Mouse (Mus musculus) bone marrow, adult 2 months (tissue): ENCODE measurements around the gene Rab26. TPM values are rescaled to one million over a fixed set of nuclear protein-coding genes. Genes with fewer than 3 reads are reported as not detected.

ENCODE experiments used
- H3K27ac ChIP-seq: fragments of 200-500 bp; 2 replicates; pipeline ENCODE4 v1.5.1; 2012; ENCODE audit warnings: low read depth, mild to moderate bottlenecking, control low read depth, inconsistent platforms, low read length; ENCODE audit not compliant: control insufficient read depth, poor library complexity, insufficient read depth
- H3K4me1 ChIP-seq: fragments of 200-500 bp; 2 replicates; pipeline ENCODE4 v1.6.1; 2011; ENCODE audit warnings: low read length; ENCODE audit not compliant: control insufficient read depth, insufficient read depth
- H3K4me3 ChIP-seq: fragments of 200-500 bp; replicated peaks from 2 replicates; pipeline ENCODE3; 2011; ENCODE audit warnings: mild to moderate bottlenecking, low read depth, low read length, control low read depth; ENCODE audit not compliant: control insufficient read depth
- CTCF ChIP-seq: fragments of 200-500 bp; IDR thresholded peaks from 2 replicates; pipeline ENCODE4 v1.5.1; 2011; ENCODE audit warnings: low read length, control low read depth; ENCODE audit not compliant: control insufficient read depth, insufficient read depth
- POLR2A ChIP-seq: fragments of 200-500 bp; IDR thresholded peaks from 2 replicates; pipeline ENCODE4 v1.6.1; 2011; ENCODE audit warnings: low read depth, mild to moderate bottlenecking, control low read depth, low read length, borderline replicate concordance; ENCODE audit not compliant: control insufficient read depth
- WGBS: fragments of 180-500 bp; shearing (Covaris S2); methylation state at CpG from one replicate; pipeline ENCODE4 v1.1.7; 2018; 5-methylcytosine and 5-hydroxymethylcytosine counted together
- polyA plus RNA-seq: library from polyadenylated mRNA; stranded (reverse); fragments of >200 nt; gene quantifications from 2 replicates; pipeline ENCODE4 v1.2.4, GENCODE M21; 2011; ENCODE audit warnings: low replicate concordance; ENCODE audit not compliant: missing spikeins, insufficient read depth, insufficient read length

The Rab26 gene
- polyA plus RNA-seq, 1 experiment: not detected

GRCm38 (mm10) chr17:24502208-24502607 is 31.8 kb downstream of the Rab26 start:
- 63% methylated on average over 11 of the region's 11 CpGs for WGBS
- H3K27ac ChIP-seq: no peak overlapping the region

DNA sequence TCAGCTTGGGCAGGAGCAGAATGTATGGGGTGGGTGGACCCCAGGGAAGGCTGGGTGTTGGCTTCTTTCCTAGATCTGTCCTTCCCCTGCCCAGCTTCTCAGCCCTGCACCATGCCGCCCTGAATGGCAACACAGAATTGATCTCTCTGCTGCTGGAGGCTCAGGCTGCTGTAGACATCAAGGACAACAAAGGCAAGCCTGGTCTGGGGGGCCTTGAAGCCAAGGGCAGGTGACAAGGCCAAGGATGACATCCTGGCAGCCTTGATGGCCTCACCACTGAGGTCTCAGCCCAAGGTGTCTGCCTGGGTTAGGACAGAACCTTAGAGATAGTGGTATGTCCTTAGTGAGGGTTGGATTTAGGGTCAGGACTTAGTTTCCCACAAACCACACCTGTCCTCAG is 38.0 kb downstream of the Rab26 start:
- WGBS: 80% methylated on average over 1 of the region's 1 CpGs
- no peak for TF ChIP-seq POLR2A
- TF ChIP-seq CTCF: no peak
- H3K27ac ChIP-seq: no peak overlapping the region
- no peak overlapping the region for H3K4me3 ChIP-seq
- peaks cover 2% of the 10 kb centered on the region; the same call in 1 of the 2 replicates for H3K4me1 ChIP-seq

More at GRCm38 (mm10) chr17:24502208-24502607, 31.8 kb downstream of the Rab26 start:
- TF ChIP-seq CTCF: peak; percentile 30; the same call in 1 of the 2 replicates
- TF ChIP-seq POLR2A: no peak
- H3K4me1 ChIP-seq: peaks cover 2% of the 10 kb centered on the region; the same call in 1 of the 2 replicates
- no peak overlapping the region for H3K4me3 ChIP-seq

DNA sequence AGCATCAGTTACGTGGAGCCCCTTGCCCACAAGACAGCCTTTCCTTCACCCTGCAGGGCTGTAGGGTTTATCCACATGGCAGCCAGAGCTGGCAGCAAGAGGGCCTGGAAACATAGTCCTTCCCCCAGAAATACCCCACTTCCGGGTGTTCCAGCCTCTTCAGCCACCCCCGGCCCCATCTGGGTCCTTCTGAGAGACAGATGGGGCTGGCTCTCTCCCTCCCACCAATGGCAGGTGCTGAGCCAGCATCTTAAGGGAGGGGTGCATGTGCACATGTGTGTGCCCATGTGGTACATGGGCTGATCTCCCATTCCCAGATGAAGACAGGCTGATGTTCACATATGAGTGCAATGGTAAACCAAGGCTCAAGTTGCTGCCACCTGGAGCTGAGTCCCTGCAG is 38.6 kb downstream of the Rab26 start:
- whole genome bisulfite sequencing: 64% methylated on average over 3 of the region's 3 CpGs
- Histone ChIP-seq H3K4me3 (no peak overlapping the region), H3K4me1 (peaks cover 2% of the 10 kb centered on the region; the same call in 1 of the 2 replicates), H3K27ac (no peak overlapping the region)
- no peak for TF ChIP-seq CTCF
- no peak for TF ChIP-seq POLR2A

GRCm38 (mm10) chr17:24494627-24495335 is 39.2 kb downstream of the Rab26 start:
- H3K27ac ChIP-seq: no peak overlapping the region
- no peak overlapping the region for H3K4me3 ChIP-seq
- WGBS: 52% methylated on average over 2 of the region's 2 CpGs
- TF ChIP-seq CTCF (peak; percentile 50; the same call in 1 of the 2 replicates), POLR2A (no peak)
- H3K4me1 ChIP-seq: peaks cover 2% of the 10 kb centered on the region; the same call in 1 of the 2 replicates

- no peak overlapping the region for H3K4me3 ChIP-seq
- TF ChIP-seq POLR2A (no peak), CTCF (no peak)
- WGBS: 77% methylated on average over 4 of the region's 4 CpGs
Measured at GRCm38 (mm10) chr17:24490399-24490798, 43.6 kb downstream of the Rab26 start.

DNA sequence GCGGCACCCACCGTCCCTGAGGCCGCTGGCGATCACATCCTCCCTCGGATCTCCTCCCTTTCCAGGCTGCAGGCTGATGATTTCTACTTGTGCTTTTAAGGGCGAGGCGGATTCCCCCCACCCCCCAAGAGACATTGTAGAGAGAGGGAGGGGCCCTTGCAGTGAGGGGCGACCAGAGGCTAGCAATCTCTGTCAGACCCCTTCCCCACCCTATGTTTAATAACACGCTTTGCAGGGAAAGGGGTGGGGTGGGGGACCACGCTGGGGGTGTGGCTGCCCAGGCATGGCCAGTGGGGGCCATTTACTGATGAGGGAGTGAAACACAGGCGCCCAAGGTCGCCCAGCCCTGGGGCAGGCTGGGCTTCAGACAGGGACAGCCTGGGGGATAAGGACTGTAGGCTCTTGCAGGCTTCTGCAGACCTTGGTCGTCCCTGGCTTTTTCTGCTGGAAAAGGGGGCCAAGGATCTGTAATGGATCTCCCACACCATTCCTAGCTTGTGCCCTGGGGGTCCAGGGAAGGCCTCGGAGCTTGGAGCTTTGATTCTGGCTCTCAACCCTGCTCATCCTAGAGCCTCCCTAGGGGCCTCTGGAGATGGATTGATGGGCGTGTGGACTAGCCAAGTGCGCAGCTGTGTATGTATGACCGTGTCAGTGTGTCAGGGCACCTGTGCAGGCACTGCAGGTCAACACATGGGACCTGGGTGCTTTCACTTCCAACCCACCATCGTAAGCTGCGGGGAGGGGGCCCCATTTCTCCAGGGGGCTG is 44.6 kb downstream of the Rab26 start:
- H3K4me1 ChIP-seq: no peaks in the 10 kb centered on the region
- H3K4me3 ChIP-seq: no peak overlapping the region
- TF ChIP-seq POLR2A: no peak
- TF ChIP-seq CTCF: no peak
- whole genome bisulfite sequencing: 47% methylated on average over 19 of the region's 19 CpGs
- no peak overlapping the region for H3K27ac ChIP-seq

More at GRCm38 (mm10) chr17:24490399-24490798, 43.6 kb downstream of the Rab26 start:
- H3K27ac ChIP-seq: no peak overlapping the region
- H3K4me1 ChIP-seq: no peaks in the 10 kb centered on the region

GRCm38 (mm10) chr17:24488662-24489264 is 45.2 kb downstream of the Rab26 start:
- Histone ChIP-seq H3K27ac (no peak overlapping the region), H3K4me3 (no peak overlapping the region), H3K4me1 (no peaks in the 10 kb centered on the region)
- 1% methylated on average over 76 of the region's 81 CpGs for WGBS
- TF ChIP-seq POLR2A (no peak), CTCF (no peak)

- Histone ChIP-seq H3K4me1 (no peaks in the 10 kb centered on the region), H3K27ac (no peak within 1 kb of the TSS), H3K4me3 (no peak within 1 kb of the TSS)
- TF ChIP-seq POLR2A (no peak), CTCF (no peak)
- 2% methylated on average over 45 of the region's 45 CpGs for WGBS
Measured at GRCm38 (mm10) chr17:24488186-24488661, 45.8 kb downstream of the Rab26 start, which contains the start of gene Caskin1. Caskin1 (plus strand) TSS chr17:24488601.
